Mouse (Mus musculus) heart, adult 2 months (tissue): Measurements from ENCODE around the gene Ndufs4.

ENCODE experiments used
- CTCF ChIP-seq: fragments of 200-600 bp; IDR thresholded peaks from 2 replicates; pipeline ENCODE4 v1.8.1; 2022; ENCODE audit warnings: antibody characterized with exemption, mild to moderate bottlenecking, moderate library complexity
- EP300 ChIP-seq: fragments of 200-500 bp; IDR thresholded peaks from 2 replicates; pipeline ENCODE4 v1.6.1; 2011; ENCODE audit warnings: low read depth, low read length, control low read depth; ENCODE audit not compliant: insufficient read depth
- POLR2A ChIP-seq: fragments of 200-500 bp; IDR thresholded peaks from 2 replicates; pipeline ENCODE4 v1.6.1; 2011; ENCODE audit warnings: mild to moderate bottlenecking, low read depth, low read length, control low read depth; ENCODE audit not compliant: insufficient read depth

DNA sequence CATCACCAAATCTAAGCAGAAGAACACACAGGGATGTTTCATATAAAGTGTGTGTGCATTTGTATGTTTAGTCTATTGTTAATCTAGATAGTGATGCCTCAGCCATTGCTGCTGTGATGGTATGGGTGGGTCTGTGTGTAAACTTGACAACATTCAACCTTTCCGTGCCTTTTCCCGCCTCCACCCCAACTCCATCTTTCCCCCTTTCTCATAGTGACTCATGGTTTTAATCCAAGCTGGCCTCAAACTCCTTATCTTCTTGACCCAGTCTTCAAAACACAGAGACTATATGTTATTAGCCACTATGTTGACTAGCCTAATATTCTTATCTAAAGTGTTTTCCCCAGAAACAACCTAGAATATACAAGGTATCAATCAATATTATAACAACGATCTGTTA lies 72.7 kb downstream of the Ndufs4 start:
- TF ChIP-seq CTCF (no peak), POLR2A (no peak), EP300 (no peak)
